Mouse (Mus musculus) liver, adult (tissue): ENCODE measurements around the gene Akr1c18.

Experiments
- GATA4 ChIP-seq: IDR thresholded peaks from 2 replicates; pipeline ENCODE4 v1.6.1; 2014; ENCODE audit warnings: mild to moderate bottlenecking, low read length; ENCODE audit not compliant: insufficient replicate concordance

Gene Akr1c18

DNA sequence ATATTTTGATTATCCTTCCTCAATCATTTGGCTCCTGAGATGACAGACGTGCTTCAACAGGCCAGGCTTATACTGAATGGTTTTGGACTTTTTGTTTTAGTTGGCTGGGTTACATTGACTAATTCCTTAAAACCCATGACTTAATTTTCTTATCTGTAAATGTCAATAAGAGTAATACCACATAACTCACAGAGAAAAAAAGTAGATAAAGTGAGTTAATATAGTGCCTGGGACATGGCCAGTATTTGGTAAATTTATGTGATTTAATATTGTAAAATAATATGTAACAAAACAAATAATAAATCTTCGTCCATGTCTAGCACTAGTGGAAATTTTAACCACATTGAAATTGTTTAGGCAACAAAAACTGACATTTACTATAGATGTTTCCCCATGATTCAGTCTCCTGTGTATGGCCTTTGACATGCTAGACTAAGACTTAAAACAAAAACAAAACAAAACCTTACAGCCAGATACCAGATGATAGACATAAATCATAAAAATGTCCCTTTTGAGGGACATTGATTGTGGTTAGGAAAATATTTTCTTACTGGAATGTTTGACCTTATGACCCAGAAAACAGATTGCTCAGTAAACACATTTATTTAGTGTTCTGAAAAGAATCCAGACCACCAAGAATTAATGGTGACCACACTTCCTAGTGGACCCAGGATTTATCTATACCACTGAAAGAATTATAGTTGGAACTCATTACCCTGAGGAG is 31.1 kb downstream of the Akr1c18 start:
- no peak for TF ChIP-seq GATA4

DNA sequence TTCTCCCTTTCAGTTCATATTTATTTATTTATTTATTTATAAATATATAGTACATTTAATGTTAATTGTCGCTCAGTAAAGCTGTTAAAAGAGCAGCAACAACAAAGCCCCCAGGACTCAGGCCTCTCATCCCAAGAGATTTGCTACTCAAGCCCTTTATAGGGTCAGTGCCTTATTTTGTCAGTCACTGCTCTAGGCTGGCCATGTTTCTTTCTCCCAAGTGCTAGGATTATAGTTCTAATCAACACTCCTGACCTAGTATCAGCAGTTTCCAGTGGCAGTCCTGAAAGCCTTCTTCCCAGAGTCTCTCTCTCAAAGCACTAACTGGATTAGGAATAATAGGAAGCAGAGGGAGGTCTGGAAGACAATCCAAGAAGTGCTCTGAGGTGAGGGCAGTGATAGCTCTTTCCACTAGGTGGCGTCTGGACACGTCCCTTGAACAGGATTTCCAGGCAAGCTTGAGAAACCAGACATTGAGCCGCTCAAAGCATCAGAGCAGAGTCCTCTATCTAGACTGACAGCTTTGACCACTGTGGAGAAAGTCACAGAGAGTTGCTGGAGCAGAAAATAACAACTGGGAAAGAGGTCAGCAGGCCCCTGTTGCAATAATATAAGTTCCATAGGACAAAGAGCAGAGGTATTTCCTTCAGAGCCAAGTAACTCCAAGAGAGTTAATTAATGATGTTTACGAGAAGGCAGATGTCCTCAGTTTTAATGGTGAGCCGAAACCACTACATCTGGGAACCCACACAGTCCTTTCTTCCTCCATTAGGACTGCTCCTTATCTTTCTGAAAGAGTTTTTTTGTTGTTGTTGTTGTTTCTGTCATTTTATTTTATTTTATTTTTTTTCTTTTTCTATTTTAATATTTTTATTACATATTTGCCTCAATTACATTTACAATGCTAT is 39.9 kb downstream of the Akr1c18 start:
- TF ChIP-seq GATA4: no peak

DNA sequence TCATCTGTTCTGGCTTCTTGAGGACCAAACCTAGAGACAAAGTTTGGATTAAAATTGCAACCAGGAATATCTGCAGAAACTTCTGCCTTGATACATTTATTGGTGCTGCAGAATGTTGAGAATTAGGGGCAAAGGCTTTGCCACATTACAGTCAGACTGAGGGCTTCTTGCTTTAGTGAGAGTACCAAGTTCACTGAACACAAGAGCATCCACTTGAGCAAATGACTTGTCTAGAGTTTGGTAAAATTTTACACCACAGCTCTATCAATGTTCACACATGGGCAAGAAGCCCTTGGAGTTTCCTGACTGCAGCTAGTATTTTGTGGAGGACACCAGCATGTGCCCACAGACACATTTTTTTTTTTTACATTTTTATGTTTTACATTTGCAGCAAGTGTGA is 47.7 kb downstream of the Akr1c18 start:
- TF ChIP-seq GATA4: no peak

DNA sequence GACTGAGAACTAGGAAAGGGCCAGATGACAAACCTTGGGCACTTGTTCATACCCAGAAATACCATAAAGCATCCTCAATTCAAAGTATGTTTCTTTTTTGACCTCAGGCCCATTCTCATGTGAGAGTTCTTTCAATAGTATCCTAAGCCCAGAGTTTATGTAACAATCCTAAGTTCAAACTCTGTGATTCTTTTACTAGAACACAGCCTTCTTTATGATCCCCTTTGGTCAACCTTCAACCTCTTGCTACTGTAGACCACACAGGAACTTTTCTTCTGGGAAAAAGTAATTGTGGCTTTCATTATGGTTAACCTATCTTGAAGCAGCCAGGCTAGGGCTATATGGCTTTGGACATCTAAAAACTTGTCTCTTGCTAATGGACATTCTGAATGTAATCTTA is 48.8 kb downstream of the Akr1c18 start:
- TF ChIP-seq GATA4: no peak
